Mouse (Mus musculus): Measurements from ENCODE around the gene Eva1a.

GRCm38 (mm10) chr6:82091773-82092172 lies 50.9 kb downstream of the Eva1a start:
- TF ChIP-seq CTCF (IDR thresholded peaks at IDR 0.05; ENCODE audit: borderline replicate concordance, insufficient read depth, low read length) (no peak), POLR2A (IDR thresholded peaks at IDR 0.05; ENCODE audit: low read depth, low read length) (no peak)

Data from embryonic fibroblast, embryonic 13.5 days (primary cell).